Mouse (Mus musculus): ENCODE results near the gene Dph3. TPM values are rescaled to one million over a fixed set of nuclear protein-coding genes. Genes with fewer than 3 reads are reported as not detected.
"Not testable (repeated sequence)": the region's sequence is repeated elsewhere in the genome, so short reads cannot be mapped to it uniquely, and the experiment has no call there.

The Dph3 gene
- polyA plus RNA-seq, 1 experiment = 19.5 TPM

- DNase-seq = no peak
- no peaks in the 10 kb centered on the region for H3K27me3 ChIP-seq (ENCODE audit: control insufficient read depth, insufficient read depth, low read length)
- no peak overlapping the region for H3K27ac ChIP-seq (ENCODE audit: control insufficient read depth, insufficient read depth, low read length)
- H3K4me3 ChIP-seq (ENCODE audit: control insufficient read depth, insufficient read depth, low read length) = no peak overlapping the region
- H3K4me1 ChIP-seq (replicated peaks; ENCODE audit: control insufficient read depth, insufficient read depth, low read length) = no peaks in the 10 kb centered on the region
- 92% methylated on average over 5 of the region's 5 CpGs for WGBS
- H3K36me3 ChIP-seq (ENCODE audit: control insufficient read depth, insufficient read depth, low read length) = peaks cover 14% of the 10 kb centered on the region
- TF ChIP-seq CTCF (IDR thresholded peaks at IDR 0.05; ENCODE audit: borderline replicate concordance, control insufficient read depth, extremely low read depth, insufficient read depth, low read length, poor library complexity) (no peak), POLR2A (IDR thresholded peaks at IDR 0.05; ENCODE audit: control insufficient read depth, extremely low read depth, insufficient read depth, low read length, poor library complexity) (no peak)
These were observed 11.2 kb upstream of the Dph3 start for GRCm38 (mm10) chr14:32096740-32097139.

GRCm38 (mm10) chr14:32095646-32096045 is 10.1 kb upstream of the Dph3 start:
- TF ChIP-seq POLR2A (IDR thresholded peaks at IDR 0.05; ENCODE audit: control insufficient read depth, extremely low read depth, insufficient read depth, low read length, poor library complexity) (no peak), CTCF (IDR thresholded peaks at IDR 0.05; ENCODE audit: borderline replicate concordance, control insufficient read depth, extremely low read depth, insufficient read depth, low read length, poor library complexity) (no peak)
- Histone ChIP-seq H3K27ac (ENCODE audit: control insufficient read depth, insufficient read depth, low read length) (no peak overlapping the region), H3K36me3 (ENCODE audit: control insufficient read depth, insufficient read depth, low read length) (peaks cover 14% of the 10 kb centered on the region), H3K4me3 (ENCODE audit: control insufficient read depth, insufficient read depth, low read length) (no peak overlapping the region), H3K4me1 (replicated peaks; ENCODE audit: control insufficient read depth, insufficient read depth, low read length) (no peaks in the 10 kb centered on the region), H3K27me3 (ENCODE audit: control insufficient read depth, insufficient read depth, low read length) (no peaks in the 10 kb centered on the region)
- WGBS = 93% methylated on average over 5 of the region's 5 CpGs
- no peak for DNase-seq

GRCm38 (mm10) chr14:32093500-32094117 is 8.1 kb upstream of the Dph3 start:
- TF ChIP-seq POLR2A (IDR thresholded peaks at IDR 0.05; ENCODE audit: control insufficient read depth, extremely low read depth, insufficient read depth, low read length, poor library complexity) = no peak
- no peak for TF ChIP-seq CTCF (IDR thresholded peaks at IDR 0.05; ENCODE audit: borderline replicate concordance, control insufficient read depth, extremely low read depth, insufficient read depth, low read length, poor library complexity)
- whole genome bisulfite sequencing = 62% methylated on average over 11 of the region's 11 CpGs
- Histone ChIP-seq H3K4me3 (ENCODE audit: control insufficient read depth, insufficient read depth, low read length) (no peak overlapping the region), H3K27me3 (ENCODE audit: control insufficient read depth, insufficient read depth, low read length) (no peaks in the 10 kb centered on the region), H3K4me1 (replicated peaks; ENCODE audit: control insufficient read depth, insufficient read depth, low read length) (no peaks in the 10 kb centered on the region), H3K36me3 (ENCODE audit: control insufficient read depth, insufficient read depth, low read length) (peaks cover 12% of the 10 kb centered on the region), H3K27ac (ENCODE audit: control insufficient read depth, insufficient read depth, low read length) (no peak overlapping the region)
- DNase-seq = peak; percentile 12

GRCm38 (mm10) chr14:32093018-32093417 is 7.5 kb upstream of the Dph3 start:
- 89% methylated on average over 1 of the region's 1 CpGs for WGBS
- H3K36me3 ChIP-seq (ENCODE audit: control insufficient read depth, insufficient read depth, low read length) = peaks cover 6% of the 10 kb centered on the region

DNA sequence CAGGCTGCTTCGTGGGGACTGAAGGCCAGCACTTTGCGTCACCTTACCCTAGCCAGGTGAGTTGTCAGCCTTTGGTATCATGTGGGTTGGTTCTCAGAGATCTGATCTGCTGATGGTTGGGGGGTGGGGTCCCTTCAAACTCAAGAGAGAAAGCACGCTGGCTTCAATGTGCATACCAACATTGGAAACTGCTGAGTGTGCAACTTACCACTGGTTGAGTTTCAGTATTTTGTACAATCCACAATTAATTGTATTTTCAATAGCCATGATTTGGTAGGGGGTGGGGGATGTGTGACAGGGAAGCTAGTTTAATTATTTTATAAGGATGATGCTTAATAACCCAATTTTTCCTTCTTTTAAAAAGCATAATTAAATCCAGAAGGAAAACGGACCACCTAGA is 6.2 kb upstream of the Dph3 start:
- Histone ChIP-seq H3K27me3 (ENCODE audit: control insufficient read depth, insufficient read depth, low read length) (no peaks in the 10 kb centered on the region), H3K4me3 (ENCODE audit: control insufficient read depth, insufficient read depth, low read length) (no peak overlapping the region), H3K27ac (ENCODE audit: control insufficient read depth, insufficient read depth, low read length) (no peak overlapping the region), H3K36me3 (ENCODE audit: control insufficient read depth, insufficient read depth, low read length) (no peaks in the 10 kb centered on the region; the same call in 1 of the 2 replicates), H3K4me1 (replicated peaks; ENCODE audit: control insufficient read depth, insufficient read depth, low read length) (0 out of 2 replicates have a peak, but pooled peaks cover 2% of the 10 kb centered on the region)
- no peak for DNase-seq
- WGBS = 92% methylated on average over 4 of the region's 4 CpGs
- TF ChIP-seq POLR2A (IDR thresholded peaks at IDR 0.05; ENCODE audit: control insufficient read depth, extremely low read depth, insufficient read depth, low read length, poor library complexity) (no peak), CTCF (IDR thresholded peaks at IDR 0.05; ENCODE audit: borderline replicate concordance, control insufficient read depth, extremely low read depth, insufficient read depth, low read length, poor library complexity) (no peak)

More at GRCm38 (mm10) chr14:32093018-32093417, 7.5 kb upstream of the Dph3 start:
- no peak for TF ChIP-seq CTCF (IDR thresholded peaks at IDR 0.05; ENCODE audit: borderline replicate concordance, control insufficient read depth, extremely low read depth, insufficient read depth, low read length, poor library complexity)
- no peak for TF ChIP-seq POLR2A (IDR thresholded peaks at IDR 0.05; ENCODE audit: control insufficient read depth, extremely low read depth, insufficient read depth, low read length, poor library complexity)
- Histone ChIP-seq H3K4me3 (ENCODE audit: control insufficient read depth, insufficient read depth, low read length) (no peak overlapping the region), H3K27ac (ENCODE audit: control insufficient read depth, insufficient read depth, low read length) (no peak overlapping the region), H3K27me3 (ENCODE audit: control insufficient read depth, insufficient read depth, low read length) (no peaks in the 10 kb centered on the region), H3K4me1 (replicated peaks; ENCODE audit: control insufficient read depth, insufficient read depth, low read length) (no peaks in the 10 kb centered on the region)
- DNase-seq = no peak

DNA sequence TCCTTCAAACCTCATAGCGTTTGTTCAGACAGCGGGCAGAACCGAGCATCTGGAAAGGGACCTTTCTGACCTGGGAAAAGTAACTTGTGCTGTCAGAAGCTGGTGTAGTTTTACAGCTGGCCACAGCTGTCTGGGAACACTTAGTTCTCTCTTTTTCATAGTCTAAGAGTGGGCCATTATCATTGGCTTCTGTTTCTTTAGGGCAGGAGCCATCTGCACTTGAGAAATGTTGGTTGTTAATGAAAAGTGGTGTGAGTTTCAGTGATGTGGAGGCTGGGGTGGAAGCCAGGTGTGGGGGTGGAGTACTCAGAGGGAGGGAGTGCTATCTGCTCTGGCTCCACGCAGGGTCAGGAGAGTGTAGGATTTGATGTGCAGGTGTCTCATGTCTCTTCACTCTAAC is 5.6 kb upstream of the Dph3 start:
- no peak for TF ChIP-seq POLR2A (IDR thresholded peaks at IDR 0.05; ENCODE audit: control insufficient read depth, extremely low read depth, insufficient read depth, low read length, poor library complexity)
- no peak for TF ChIP-seq CTCF (IDR thresholded peaks at IDR 0.05; ENCODE audit: borderline replicate concordance, control insufficient read depth, extremely low read depth, insufficient read depth, low read length, poor library complexity)
- whole genome bisulfite sequencing = 88% methylated on average over 4 of the region's 4 CpGs
- Histone ChIP-seq H3K27ac (ENCODE audit: control insufficient read depth, insufficient read depth, low read length) (no peak overlapping the region), H3K4me1 (replicated peaks; ENCODE audit: control insufficient read depth, insufficient read depth, low read length) (peaks cover 4% of the 10 kb centered on the region; the same call in 1 of the 2 replicates), H3K36me3 (ENCODE audit: control insufficient read depth, insufficient read depth, low read length) (no peaks in the 10 kb centered on the region), H3K27me3 (ENCODE audit: control insufficient read depth, insufficient read depth, low read length) (no peaks in the 10 kb centered on the region), H3K4me3 (ENCODE audit: control insufficient read depth, insufficient read depth, low read length) (no peak overlapping the region)
- DNase-seq = no peak

- not testable (repeated sequence) for H3K36me3 ChIP-seq (ENCODE audit: control insufficient read depth, insufficient read depth, low read length); DNase-seq; H3K27me3 ChIP-seq (ENCODE audit: control insufficient read depth, insufficient read depth, low read length); H3K4me1 ChIP-seq (replicated peaks; ENCODE audit: control insufficient read depth, insufficient read depth, low read length); H3K4me3 ChIP-seq (ENCODE audit: control insufficient read depth, insufficient read depth, low read length); H3K27ac ChIP-seq (ENCODE audit: control insufficient read depth, insufficient read depth, low read length)
- 95% methylated on average over 7 of the region's 7 CpGs for WGBS
These were observed 2.2 kb upstream of the Dph3 start for GRCm38 (mm10) chr14:32087584-32088248.

All from thymus, adult 2 months (tissue).